8 mouse cellular contexts compared by ENCODE assay signal in the genomic region with DNA sequence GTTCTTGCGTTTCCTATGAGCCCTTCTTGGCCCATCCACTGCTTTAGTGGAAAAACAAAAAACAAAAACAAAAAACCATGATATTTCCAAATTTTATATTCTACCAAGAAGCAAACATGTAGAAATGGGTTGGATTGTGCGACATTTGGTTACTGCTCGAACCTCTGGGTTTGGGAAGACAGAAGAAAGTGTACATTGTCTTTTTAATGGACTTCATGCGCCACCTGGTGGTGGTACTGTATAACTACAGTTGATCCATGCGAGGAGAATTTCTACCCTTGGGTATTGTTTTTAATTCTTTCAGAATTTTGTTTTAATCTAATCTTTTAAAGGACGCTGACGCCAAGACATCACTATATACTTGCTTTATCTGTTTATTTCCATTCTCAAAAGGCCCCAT.
DNase-seq lines count a peak whose midpoint lies in the region; ATAC-seq lines count a peak whose summit lies in the region.

No protein-coding gene starts in this region.

- DNase-seq in hindbrain, embryonic 11.5 days (ENCODE audit: low spot score): peak; percentile 81
- DNase-seq in A20 (ENCODE audit: low read depth, low spot score): peak; percentile 46
- peak; percentile 42 for DNase-seq in T-cell, adult 2 months (ENCODE audit: low spot score)
- DNase-seq in cerebellum, postnatal 4 days (ENCODE audit: low spot score in 2 of 2): peak; percentile 58 to 68
- peak; percentile 61 to 75 for DNase-seq in heart, postnatal 36 days
- peak; percentile 35 for DNase-seq in testis, postnatal 14 days (ENCODE audit: low spot score)

- no peak overlapping the region for H3K9ac ChIP-seq in hindbrain, embryonic 11.5 days (ENCODE audit: low read depth, low read length)
- H3K9ac ChIP-seq in hindbrain, embryonic 13.5 days: no peak overlapping the region

- no peaks in the 10 kb centered on the region for H3K4me1 ChIP-seq in hindbrain, embryonic 11.5 days (replicated peaks; ENCODE audit: control insufficient read depth, insufficient read depth, low read length)
- peaks cover 10% of the 10 kb centered on the region for H3K4me1 ChIP-seq in hindbrain, embryonic 13.5 days (replicated peaks)

- intact Hi-C loops in heart, postnatal 36 days (cut with DNase I): loop anchor here (5.0 to 10.0 kb wide), 5 partner anchors 81 to 503 kb away; no protein-coding TSS in a partner anchor

- no peaks in the 10 kb centered on the region for H3K9me3 ChIP-seq in hindbrain, embryonic 11.5 days (ENCODE audit: control insufficient read depth, low read length)
- no peaks in the 10 kb centered on the region for H3K9me3 ChIP-seq in hindbrain, embryonic 13.5 days

- H3K27me3 ChIP-seq in hindbrain, embryonic 11.5 days (ENCODE audit: control insufficient read depth, insufficient read depth, low read length): no peaks in the 10 kb centered on the region
- 0 out of 2 replicates have a peak, but pooled peaks cover 3% of the 10 kb centered on the region for H3K27me3 ChIP-seq in hindbrain, embryonic 13.5 days

- 23% methylated on average over 7 of the region's 7 CpGs for WGBS in hindbrain, embryonic 11.5 days
- WGBS in hindbrain, embryonic 13.5 days: 18% methylated on average over 7 of the region's 7 CpGs

- no peak for ATAC-seq in hindbrain, embryonic 11.5 days (ENCODE audit: low FRiP score)
- no peak for ATAC-seq in hindbrain, embryonic 13.5 days (ENCODE audit: low FRiP score)
- ATAC-seq in megakaryocyte, adult 5-6 weeks (ENCODE audit: poor library complexity, severe bottlenecking): 0 out of 2 replicates have a peak, but pooled peaks have one; percentile 36

- H3K36me3 ChIP-seq in hindbrain, embryonic 11.5 days (ENCODE audit: control insufficient read depth, insufficient read depth, low read length): no peaks in the 10 kb centered on the region
- H3K36me3 ChIP-seq in hindbrain, embryonic 13.5 days: no peaks in the 10 kb centered on the region

- no peak overlapping the region for H3K4me2 ChIP-seq in hindbrain, embryonic 11.5 days (replicated peaks; ENCODE audit: low read depth, low read length)
- no peak overlapping the region for H3K4me2 ChIP-seq in hindbrain, embryonic 13.5 days

- no peak overlapping the region for H3K27ac ChIP-seq in hindbrain, embryonic 11.5 days (ENCODE audit: low read depth, low read length)
- H3K27ac ChIP-seq in hindbrain, embryonic 13.5 days: no peak overlapping the region

- no peak overlapping the region for H3K4me3 ChIP-seq in hindbrain, embryonic 11.5 days (ENCODE audit: low read depth, low read length)
- no peak overlapping the region for H3K4me3 ChIP-seq in hindbrain, embryonic 13.5 days
